Mouse (Mus musculus): ENCODE results near the gene Hyls1.

GRCm38 (mm10) chr9:35558257-35559008 lies 11.8 kb downstream of the Hyls1 start, which contains the start of the genes Ddx25 and Pus3:
- TF ChIP-seq CTCF (IDR thresholded peaks at IDR 0.05; ENCODE audit: extremely low read depth, insufficient read length, insufficient replicate concordance, low read depth, low read length) = no peak
- TF ChIP-seq POLR2A (IDR thresholded peaks at IDR 0.05; ENCODE audit: low read depth, low read length) = no peak

All from small intestine, adult 2 months (tissue).